Mouse (Mus musculus): ENCODE results near the gene Gstm7. TPM values are rescaled to one million over a fixed set of nuclear protein-coding genes. Genes with fewer than 3 reads are reported as not detected.
"Not testable (repeated sequence)": the region's sequence is repeated elsewhere in the genome, so short reads cannot be mapped to it uniquely, and the experiment has no call there.

Gstm7 gene
- total RNA-seq (2021): 100 to 1,000 TPM; 173 to 177 TPM
- long read RNA-seq, experiment 1, transcript Gstm7-201 (8 exons, 1,377 nt): major isoform, 92 of 105 reads
- long read RNA-seq, experiment 1, partial matches to known transcripts: 2 of 105 reads
- long read RNA-seq, experiment 1, other reads (novel, unspliced or antisense): 9 of 105 reads
- long read RNA-seq, experiment 2, transcript Gstm7-201 (8 exons, 1,377 nt): major isoform, 125 of 150 reads
- long read RNA-seq, experiment 2, partial matches to known transcripts: 5 of 150 reads
- long read RNA-seq, experiment 2, other reads (novel, unspliced or antisense): 15 of 150 reads

DNA sequence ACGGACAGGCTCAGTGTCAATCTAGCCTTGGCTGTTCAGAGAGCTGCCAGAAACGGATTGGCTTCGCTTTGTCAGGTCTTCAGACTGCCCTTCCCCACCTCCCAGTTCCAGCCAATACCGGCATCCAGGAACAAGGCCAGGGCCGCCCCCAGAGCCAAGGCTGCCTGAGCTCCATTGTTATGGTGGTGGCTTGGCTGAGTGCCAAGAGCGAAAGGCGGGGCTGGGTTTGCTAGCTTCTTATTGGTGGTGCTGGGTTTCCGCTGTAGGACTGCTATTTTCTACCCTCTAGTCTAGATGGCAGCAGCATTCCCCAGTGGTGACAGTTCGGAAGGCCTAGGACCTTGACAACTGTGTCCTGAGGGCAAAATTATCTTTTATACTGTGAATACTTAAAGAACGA is at the start of gene Gstm7:
TSS of gene Gstm7 (minus strand) at position 148 of the 400 bp plus-strand sequence.
- H3K4me3 ChIP-seq: peak within 1 kb of the TSS; percentile 48
- TF ChIP-seq CTCF (conservative IDR thresholded peaks at IDR 0.05): peak; percentile 70
- peak within 1 kb of the TSS; percentile 87 for H3K27ac ChIP-seq

DNA sequence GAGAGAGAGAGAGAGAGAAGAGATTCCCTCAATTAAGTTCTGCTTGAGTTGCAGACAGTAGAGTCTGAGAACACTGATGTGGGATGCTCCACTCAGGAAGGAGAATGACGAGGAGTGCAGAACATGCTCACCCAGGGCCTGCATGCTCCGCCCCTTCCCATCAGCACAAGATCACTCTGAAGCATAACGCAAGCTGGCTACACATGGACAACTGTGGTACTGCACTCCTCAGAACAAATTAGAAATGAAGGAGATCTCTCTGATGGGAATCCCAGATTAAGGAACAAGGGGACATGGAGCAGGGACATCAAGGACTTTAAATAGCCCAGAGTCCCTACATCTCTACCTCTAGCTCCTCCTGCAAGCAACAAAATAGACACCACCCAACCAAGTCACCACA is 49.6 kb upstream of the Gstm7 start:
- no peak overlapping the region for H3K4me3 ChIP-seq
- peak; percentile 49 for TF ChIP-seq CTCF (conservative IDR thresholded peaks at IDR 0.05)
- DNase-seq (ENCODE audit: low spot score in 2 of 2): no peak
- H3K27ac ChIP-seq: no peak overlapping the region

More for the DNA sequence above, at the start of gene Gstm7:
- peak; percentile 99 for DNase-seq (ENCODE audit: low spot score in 2 of 2)

DNA sequence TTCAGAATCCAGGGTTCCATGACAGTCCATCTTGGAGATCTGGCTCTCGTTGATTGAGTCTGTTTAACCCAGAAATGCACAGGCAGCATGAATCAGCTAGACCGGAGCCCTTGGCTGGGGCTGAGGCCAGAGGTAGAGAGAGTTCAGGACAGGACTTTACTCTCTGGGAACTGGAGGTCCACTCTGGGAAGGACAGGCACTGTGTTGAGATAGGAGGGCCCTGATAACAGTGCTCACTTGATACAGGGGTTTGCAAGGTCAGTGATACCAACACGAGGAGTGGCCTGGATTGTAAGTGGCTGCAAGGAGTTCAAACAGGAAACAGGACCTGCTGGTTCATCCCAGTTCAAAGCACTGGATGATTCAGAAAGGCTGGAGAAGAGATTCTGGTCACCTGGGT is 46.1 kb upstream of the Gstm7 start:
- H3K4me3 ChIP-seq: no peak overlapping the region
- DNase-seq (ENCODE audit: low spot score in 2 of 2): no peak
- no peak for TF ChIP-seq CTCF (conservative IDR thresholded peaks at IDR 0.05)
- no peak overlapping the region for H3K27ac ChIP-seq

DNA sequence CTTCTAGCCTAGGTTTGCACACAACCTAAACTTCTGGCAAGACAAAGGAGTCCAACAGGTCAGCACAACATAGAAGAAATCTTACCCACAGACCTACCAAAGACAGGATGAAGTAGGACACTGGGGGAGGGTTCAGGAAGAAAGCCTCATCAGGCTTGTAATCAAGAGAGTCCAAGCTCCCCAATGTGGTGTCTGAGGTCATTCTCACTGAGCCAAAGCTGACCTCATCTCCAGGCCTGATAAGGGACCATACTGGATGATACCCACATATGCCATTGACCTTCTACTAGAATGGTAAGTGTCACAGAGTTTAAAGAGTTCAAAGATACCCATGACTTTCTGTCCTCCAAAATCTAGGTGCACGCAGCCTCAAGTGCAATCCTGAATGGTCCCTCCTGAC is 42.6 kb upstream of the Gstm7 start:
- DNase-seq (ENCODE audit: low spot score in 2 of 2): no peak
- no peak overlapping the region for H3K4me3 ChIP-seq
- H3K27ac ChIP-seq: no peak overlapping the region
- TF ChIP-seq CTCF (conservative IDR thresholded peaks at IDR 0.05): no peak

DNA sequence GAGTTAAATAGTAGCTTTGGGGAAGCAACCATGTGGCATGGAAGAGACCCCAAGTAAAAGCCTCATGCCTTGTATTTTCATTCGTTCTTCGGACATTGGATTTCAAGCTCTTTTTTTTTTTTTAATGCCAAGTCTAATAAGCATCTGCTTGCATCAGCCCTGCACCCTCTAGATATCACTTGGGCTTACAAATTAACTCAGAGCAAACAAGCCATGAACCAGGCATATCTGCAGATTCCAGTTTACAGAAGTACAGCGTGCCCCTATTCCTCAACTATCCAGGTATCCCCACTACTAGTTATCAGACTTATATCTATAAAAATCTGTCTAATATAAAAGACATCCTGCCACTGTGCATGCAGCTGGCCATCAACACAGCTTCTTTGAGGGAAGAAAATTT is 40.5 kb upstream of the Gstm7 start:
- DNase-seq (ENCODE audit: low spot score in 2 of 2): no peak

DNA sequence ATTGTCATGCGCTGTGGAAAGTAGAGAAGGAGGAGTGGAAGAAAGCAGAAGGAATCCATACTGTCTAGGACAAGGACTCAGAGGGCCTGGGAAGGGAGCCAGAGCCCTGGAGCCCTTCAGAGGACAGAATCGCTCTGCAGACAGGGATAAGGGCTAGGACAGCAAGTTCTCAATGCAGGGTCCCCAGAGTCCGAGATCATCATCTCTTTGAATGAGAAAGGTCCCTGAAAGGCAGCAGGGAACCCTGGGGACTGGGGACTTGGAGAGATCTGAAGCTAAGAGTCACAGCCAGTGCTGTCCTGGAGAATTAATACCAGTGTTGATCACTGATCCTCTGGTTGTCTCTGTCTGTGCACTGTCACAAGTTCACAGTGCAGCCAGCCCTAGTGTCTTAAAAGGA is 39.5 kb upstream of the Gstm7 start:
- H3K27ac ChIP-seq; DNase-seq (ENCODE audit: low spot score in 2 of 2); H3K4me3 ChIP-seq: not testable (repeated sequence)

More for the DNA sequence above, 40.5 kb upstream of the Gstm7 start:
- TF ChIP-seq CTCF (conservative IDR thresholded peaks at IDR 0.05): no peak
- Histone ChIP-seq H3K4me3 (no peak overlapping the region), H3K27ac (no peak overlapping the region)

DNA sequence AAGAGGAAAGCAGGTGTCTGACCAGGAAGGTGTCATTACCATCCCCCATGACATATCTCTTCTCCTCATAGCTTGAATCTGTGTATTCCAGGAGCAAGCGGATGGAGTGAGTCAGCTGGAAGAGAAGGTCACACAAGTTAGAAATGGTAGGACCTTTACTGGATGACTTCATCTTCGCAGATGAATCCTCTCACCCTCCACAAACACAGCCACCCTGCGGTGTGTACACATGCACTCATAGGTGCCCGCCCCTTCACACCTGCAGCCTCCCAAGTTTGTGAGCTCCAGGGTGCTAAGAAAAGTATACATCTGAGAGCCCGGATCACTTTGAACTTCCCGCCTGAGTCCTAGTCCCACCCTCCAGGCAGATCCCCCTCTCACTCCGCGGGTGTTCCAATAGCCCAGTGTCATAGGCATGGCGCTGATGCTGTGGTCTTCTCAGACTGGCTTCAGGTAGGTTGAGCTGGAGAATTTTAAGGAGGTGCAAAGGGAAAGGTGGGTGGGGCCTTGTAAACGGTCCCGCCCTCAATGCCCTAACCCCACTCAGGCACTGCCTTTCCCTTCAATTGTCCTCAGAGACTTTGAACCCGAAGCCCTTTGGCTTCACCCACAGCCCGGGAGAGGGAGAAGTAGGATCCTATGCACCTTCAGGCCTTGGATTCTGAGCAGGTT is 37.2 kb upstream of the Gstm7 start, which contains the start of gene Gstm3:
TSS of gene Gstm3 (minus strand) at position 560 of the 672 bp plus-strand sequence.
- Histone ChIP-seq H3K27ac (no peak within 1 kb of the TSS), H3K4me3 (no peak within 1 kb of the TSS)
- TF ChIP-seq CTCF (conservative IDR thresholded peaks at IDR 0.05): no peak
- DNase-seq (ENCODE audit: low spot score in 2 of 2): no peak

DNA sequence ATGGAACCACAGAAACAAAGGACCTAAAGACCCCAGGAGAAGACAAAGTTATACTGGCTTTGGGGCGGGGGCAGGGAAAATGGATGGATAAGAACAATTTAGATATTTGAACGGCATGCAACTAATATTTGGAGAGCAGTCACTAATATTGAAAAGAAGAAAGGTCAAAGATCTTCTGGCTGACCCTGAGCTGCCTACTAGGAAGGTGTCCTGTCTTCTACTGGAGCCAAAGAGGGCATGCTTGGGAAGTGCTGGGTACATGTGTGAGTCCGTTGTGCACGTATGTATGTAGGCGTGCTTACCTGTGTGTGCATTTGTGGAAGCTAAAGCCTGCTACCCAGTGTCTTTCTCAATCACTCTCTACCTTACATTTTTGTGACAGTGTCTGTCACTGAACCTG is 35.0 kb upstream of the Gstm7 start:
- H3K27ac ChIP-seq: no peak overlapping the region
- DNase-seq (ENCODE audit: low spot score in 2 of 2): no peak
- no peak for TF ChIP-seq CTCF (conservative IDR thresholded peaks at IDR 0.05)
- H3K4me3 ChIP-seq: no peak overlapping the region

DNA sequence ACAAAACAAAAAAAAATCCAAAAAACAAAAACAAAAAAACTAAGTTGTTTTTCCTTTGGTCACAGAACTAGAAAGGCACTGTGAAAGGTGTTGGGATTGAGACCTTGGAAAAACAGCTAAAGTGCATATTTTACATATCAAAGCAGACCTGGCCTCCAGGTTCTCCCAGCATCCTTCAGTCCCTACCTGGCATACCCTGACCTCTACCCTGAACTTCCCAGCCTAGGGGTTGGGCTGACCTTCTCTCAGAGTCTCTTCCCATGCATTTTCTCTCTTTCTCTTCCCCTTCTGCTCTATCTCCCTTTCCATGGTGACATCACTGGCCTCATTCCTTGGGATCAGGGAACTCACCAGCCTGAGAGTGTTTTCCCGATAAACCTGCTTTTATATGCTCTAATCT is 34.0 kb upstream of the Gstm7 start:
- TF ChIP-seq CTCF (conservative IDR thresholded peaks at IDR 0.05): no peak
- H3K27ac ChIP-seq: no peak overlapping the region

DNA sequence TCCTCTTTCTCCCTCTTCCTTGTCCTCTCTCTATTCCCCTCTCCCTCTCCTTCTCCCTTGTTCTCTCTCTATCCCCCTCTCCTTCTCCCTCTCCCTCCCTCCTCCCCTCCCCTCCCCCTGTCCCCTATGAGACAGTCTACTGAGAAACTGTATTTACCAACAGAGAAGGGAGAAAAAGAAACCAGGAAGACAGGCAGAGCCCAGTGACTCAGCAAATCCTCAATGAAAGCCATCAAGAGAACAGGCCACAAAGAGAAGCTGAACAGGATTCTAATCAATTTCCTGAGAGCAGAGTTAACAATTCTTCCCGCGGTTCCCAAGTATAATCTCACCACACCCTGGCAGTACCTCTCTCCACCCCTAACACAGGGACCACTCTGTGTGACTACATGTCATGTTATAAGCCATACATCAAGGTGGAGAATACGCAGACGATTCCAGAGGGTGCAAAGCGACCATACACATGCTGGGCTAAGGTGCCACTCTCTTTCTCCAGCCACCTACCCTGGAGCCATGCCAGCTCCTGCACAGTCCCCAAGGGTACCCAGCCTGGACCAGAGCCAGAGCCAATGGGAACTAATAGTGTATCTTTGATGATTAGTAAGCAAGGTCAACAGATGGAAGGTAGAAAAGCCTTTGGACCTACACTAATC is 33.2 kb upstream of the Gstm7 start:
- no peak for DNase-seq (ENCODE audit: low spot score in 2 of 2)
- Histone ChIP-seq H3K4me3 (no peak overlapping the region), H3K27ac (no peak overlapping the region)
- no peak for TF ChIP-seq CTCF (conservative IDR thresholded peaks at IDR 0.05)

More for the DNA sequence above, 34.0 kb upstream of the Gstm7 start:
- H3K4me3 ChIP-seq: no peak overlapping the region
- DNase-seq (ENCODE audit: low spot score in 2 of 2): no peak

DNA sequence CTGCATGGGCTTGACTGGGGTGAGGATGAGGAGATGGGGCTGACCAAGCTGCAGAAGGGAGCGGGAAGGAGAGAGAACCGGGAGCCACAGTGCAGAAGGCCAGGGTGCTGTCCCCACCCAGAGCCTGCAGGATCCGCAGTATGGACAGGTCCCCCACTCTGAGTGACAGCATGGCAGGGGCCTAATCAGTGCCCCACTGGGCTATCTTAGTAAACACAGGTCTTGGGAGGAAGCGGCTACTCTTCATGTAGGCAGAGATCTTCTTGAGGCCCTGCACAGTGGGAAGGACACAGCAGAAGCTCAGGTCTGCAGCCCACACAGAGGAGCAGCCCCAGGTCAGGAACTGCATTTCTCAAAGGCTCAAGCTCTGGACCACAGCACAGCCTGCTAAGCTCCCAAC is 32.4 kb upstream of the Gstm7 start:
- TF ChIP-seq CTCF (conservative IDR thresholded peaks at IDR 0.05): no peak
- Histone ChIP-seq H3K27ac (no peak overlapping the region), H3K4me3 (no peak overlapping the region)
- DNase-seq (ENCODE audit: low spot score in 2 of 2): no peak

DNA sequence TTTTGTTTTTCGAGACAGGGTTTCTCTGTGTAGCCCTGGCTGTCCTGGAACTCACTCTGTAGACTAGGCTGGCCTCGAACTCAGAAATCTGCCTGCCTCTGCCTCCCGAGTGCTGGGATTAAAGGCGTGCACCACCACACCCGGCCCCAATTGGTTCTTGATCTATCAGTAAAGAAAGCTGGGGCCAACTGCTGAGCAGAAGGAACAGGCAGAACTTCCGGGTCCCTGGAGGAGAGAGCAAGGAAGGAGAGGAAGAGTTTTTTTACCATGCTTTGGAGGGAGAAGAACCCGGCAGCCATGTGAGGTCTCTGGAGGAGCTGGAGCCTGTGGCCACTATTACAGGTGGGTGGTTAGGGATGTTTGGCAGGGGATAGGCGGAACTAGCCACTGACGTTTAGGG is 23.6 kb upstream of the Gstm7 start:
- H3K4me3 ChIP-seq; DNase-seq (ENCODE audit: low spot score in 2 of 2); H3K27ac ChIP-seq: not testable (repeated sequence)

DNA sequence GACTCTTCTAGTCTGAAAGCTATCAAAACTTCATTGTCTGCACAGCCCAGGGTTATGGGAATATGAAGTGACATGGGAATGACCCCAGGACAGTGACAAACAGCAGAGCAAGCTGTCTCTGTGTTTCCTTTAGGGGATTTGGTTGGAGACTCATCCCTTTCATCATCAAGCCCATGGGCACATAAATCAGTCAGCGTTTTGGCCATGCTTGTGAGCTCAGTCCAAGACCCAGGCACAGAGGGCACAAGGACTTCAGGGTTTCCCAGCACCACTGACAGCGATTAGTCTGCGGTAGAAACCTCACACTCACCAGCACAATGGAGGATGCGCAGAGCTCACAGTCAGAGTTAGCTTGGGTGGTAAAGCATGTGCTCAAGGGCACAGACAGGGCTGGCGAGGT is 22.3 kb upstream of the Gstm7 start:
- peak overlapping the region; percentile 46; the same call in 1 of the 2 replicates for H3K27ac ChIP-seq
- TF ChIP-seq CTCF (conservative IDR thresholded peaks at IDR 0.05): no peak
- no peak overlapping the region for H3K4me3 ChIP-seq
- no peak for DNase-seq (ENCODE audit: low spot score in 2 of 2)

Data from layer of hippocampus, adult 2 months (tissue).